Mouse (Mus musculus): ENCODE results near the gene Ccnt2. TPM values are rescaled to one million over a fixed set of nuclear protein-coding genes. Genes with fewer than 3 reads are reported as not detected.

The Ccnt2 gene
- polyA plus RNA-seq, 1 experiment from 2014 or later: 124 TPM

DNA sequence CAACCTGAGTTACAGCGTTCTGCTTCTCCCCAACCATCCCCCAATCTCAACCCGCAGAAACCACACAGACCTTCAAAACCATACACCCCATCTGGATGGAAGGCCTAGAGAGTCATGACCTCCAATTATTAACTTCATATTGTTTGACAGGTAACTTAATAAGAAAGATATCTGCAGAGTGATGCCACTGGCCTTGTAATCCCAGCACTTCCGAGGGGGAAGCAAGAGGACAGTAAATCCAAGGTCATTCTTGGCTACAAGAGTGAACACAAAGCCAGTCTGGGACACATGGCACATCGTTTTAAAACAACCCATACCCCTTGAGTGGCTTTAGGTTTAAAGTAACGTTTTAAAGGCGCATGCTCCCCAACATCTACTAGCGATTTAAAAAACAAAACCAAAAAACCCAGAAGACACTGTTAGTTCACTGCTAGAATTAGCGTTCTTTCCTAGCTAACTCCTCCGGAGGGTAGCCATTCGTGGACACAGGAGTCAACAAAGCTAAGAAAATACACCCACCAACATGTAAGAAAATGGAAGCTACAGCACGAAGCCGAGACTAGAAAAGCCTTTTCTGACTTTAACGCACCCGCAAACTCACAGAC, 664 bp upstream of the Ccnt2 start:
- 2% methylated on average over 14 of the region's 14 CpGs for WGBS
- Histone ChIP-seq H3K27me3 (no peaks in the 10 kb centered on the region), H3K4me3 (peak overlapping the region; percentile 92), H3K4me1 (replicated peaks) (peaks cover 35% of the 10 kb centered on the region), H3K36me3 (no peaks in the 10 kb centered on the region), H3K9ac (peak overlapping the region; percentile 67), H3K4me2 (peak overlapping the region; percentile 69), H3K27ac (peak overlapping the region; percentile 84), H3K9me3 (no peaks in the 10 kb centered on the region)
- ATAC-seq (ENCODE audit: low FRiP score): peak; percentile 62

DNA sequence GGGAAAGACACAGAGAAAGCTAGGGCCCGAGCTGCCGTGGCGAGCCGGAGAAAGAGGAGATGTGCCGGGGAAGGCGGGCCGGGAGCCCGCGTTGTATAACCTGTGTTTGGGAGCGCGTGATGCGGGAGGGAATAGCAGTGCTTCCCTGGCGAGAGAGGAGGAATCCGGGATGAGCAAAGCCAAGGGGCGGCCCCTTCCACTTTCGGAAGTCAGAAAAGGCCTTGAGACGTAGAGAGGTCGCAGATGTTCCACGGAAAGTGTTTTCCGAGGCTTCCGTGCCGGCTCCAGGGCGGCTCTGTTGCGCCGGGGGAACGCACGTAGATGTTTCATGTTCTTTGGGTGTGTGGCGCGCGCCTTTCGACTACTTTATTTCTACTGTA, 527 bp downstream of the Ccnt2 start:
- Histone ChIP-seq H3K4me1 (replicated peaks) (peaks cover 45% of the 10 kb centered on the region), H3K27ac (peak overlapping the region; percentile 95), H3K4me3 (peak overlapping the region; percentile 92), H3K36me3 (0 out of 2 replicates have a peak, but pooled peaks cover 3% of the 10 kb centered on the region), H3K9ac (peak overlapping the region; percentile 91), H3K9me3 (no peaks in the 10 kb centered on the region), H3K27me3 (no peaks in the 10 kb centered on the region), H3K4me2 (peak overlapping the region; percentile 84)
- WGBS: under 1% methylated on average over 31 of the region's 31 CpGs
- ATAC-seq (ENCODE audit: low FRiP score): no peak; the same call in 1 of the 2 replicates

DNA sequence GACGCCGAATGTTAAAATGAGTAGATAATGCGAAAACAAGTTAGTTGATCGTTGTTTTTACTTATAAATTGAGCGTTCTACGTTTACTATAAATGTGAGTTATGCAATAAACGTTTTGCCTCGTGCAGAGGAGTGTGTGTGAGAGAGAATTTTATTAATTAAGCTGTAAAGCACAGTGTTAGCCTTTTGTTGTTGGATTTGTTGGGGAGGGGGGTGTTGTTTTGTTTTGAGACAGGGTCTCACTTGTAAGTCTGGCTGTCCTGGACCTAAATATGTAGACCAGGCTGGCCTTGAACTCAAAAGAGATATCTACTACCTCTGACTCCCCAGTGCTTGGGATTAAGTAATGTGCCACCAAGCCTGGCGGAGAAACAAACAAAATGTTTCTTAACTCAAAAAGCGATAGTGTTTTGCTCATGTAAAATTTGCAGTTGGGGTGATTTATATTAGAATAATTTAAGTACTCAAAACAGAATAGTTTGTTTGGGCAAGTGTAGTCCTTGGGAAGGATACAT, 1.3 kb downstream of the Ccnt2 start:
- peak overlapping the region; percentile 91 for H3K9ac ChIP-seq
- peak overlapping the region; percentile 84 for H3K4me2 ChIP-seq
- WGBS: 12% methylated on average over 10 of the region's 10 CpGs
- ATAC-seq (ENCODE audit: low FRiP score): no peak
- peak overlapping the region; percentile 92 for H3K4me3 ChIP-seq
- no peaks in the 10 kb centered on the region for H3K27me3 ChIP-seq
- no peaks in the 10 kb centered on the region for H3K9me3 ChIP-seq
- peaks cover 52% of the 10 kb centered on the region for H3K4me1 ChIP-seq (replicated peaks)
- H3K27ac ChIP-seq: no peak overlapping the region
- 0 out of 2 replicates have a peak, but pooled peaks cover 3% of the 10 kb centered on the region for H3K36me3 ChIP-seq

DNA sequence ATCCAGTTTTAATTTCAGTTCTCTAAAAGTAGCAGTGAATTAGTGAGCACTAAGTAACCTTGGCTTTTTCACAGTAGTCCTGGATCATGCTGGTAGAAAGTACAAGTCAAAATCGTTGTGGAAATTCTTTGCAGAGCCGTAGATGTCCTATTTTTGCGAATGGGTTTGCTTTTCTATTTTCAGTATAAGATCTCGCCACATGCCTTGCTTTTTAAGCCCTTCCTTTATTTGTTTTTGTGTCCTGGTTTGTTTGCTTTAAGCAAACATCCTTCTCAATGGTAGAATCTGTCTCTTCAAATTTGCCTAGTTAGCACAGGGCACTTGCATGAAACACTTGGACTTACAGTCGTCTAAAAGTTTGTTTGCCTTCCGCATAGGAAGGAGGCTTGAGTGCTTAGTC, 2.3 kb downstream of the Ccnt2 start:
- Histone ChIP-seq H3K9me3 (no peaks in the 10 kb centered on the region), H3K36me3 (0 out of 2 replicates have a peak, but pooled peaks cover 3% of the 10 kb centered on the region), H3K4me3 (peak overlapping the region; percentile 0; the same call in 1 of the 2 replicates), H3K9ac (no peak overlapping the region), H3K27me3 (no peaks in the 10 kb centered on the region), H3K27ac (no peak overlapping the region), H3K4me1 (replicated peaks) (peaks cover 59% of the 10 kb centered on the region), H3K4me2 (peak overlapping the region; percentile 84)
- 78% methylated on average over 6 of the region's 6 CpGs for WGBS
- no peak for ATAC-seq (ENCODE audit: low FRiP score)

DNA sequence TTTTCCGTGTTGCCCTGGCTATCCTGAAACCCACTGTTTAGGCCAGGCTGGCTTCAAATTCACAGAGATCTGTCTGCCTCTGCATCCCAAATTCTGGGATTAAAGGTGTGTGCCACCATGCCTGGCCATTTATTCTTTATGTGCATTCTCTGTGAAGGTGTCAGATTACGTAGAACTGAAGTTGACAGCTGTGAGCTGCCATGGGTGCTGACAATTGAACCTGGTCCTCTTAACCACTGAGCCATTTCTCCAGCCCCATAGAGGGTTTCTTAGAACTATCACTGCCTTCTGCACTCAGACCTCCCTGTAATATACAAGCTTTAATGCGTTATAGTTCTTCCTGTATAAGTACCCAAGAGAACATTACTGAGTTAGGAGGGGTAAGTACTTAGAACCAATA, 4.6 kb downstream of the Ccnt2 start:
- 0 out of 2 replicates have a peak, but pooled peaks cover 3% of the 10 kb centered on the region for H3K36me3 ChIP-seq
- WGBS: 89% methylated on average over 3 of the region's 3 CpGs
- H3K4me2 ChIP-seq: no peak overlapping the region
- H3K27me3 ChIP-seq: no peaks in the 10 kb centered on the region
- H3K9ac ChIP-seq: no peak overlapping the region
- ATAC-seq (ENCODE audit: low FRiP score): no peak
- H3K9me3 ChIP-seq: no peaks in the 10 kb centered on the region
- H3K27ac ChIP-seq: no peak overlapping the region
- H3K4me1 ChIP-seq (replicated peaks): peaks cover 69% of the 10 kb centered on the region
- no peak overlapping the region for H3K4me3 ChIP-seq

DNA sequence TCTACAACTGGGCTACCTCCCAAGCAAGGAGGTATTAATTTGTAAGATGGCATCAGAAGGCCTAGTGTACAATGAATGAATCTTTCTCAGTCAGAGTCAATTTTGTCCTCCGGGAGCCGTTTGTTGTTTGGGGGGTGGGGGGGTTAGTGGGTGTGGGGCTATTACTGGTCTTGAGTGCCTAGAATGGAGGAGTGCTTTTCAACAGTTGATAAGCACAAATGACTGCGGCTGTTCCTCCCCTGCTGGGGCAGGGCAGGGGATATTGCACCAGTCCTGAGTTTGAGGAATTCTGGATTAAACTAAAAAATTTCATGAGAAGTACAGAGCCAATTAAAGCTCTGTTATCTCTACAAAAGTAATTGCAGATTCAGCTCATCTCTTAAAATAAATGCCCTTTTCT, 6.2 kb downstream of the Ccnt2 start:
- Histone ChIP-seq H3K9me3 (no peaks in the 10 kb centered on the region), H3K4me2 (no peak overlapping the region), H3K4me3 (no peak overlapping the region), H3K36me3 (0 out of 2 replicates have a peak, but pooled peaks cover 3% of the 10 kb centered on the region), H3K27me3 (no peaks in the 10 kb centered on the region), H3K9ac (no peak overlapping the region), H3K27ac (no peak overlapping the region), H3K4me1 (replicated peaks) (peaks cover 69% of the 10 kb centered on the region)
- ATAC-seq (ENCODE audit: low FRiP score): no peak
- WGBS: 34% methylated on average over 3 of the region's 3 CpGs

DNA sequence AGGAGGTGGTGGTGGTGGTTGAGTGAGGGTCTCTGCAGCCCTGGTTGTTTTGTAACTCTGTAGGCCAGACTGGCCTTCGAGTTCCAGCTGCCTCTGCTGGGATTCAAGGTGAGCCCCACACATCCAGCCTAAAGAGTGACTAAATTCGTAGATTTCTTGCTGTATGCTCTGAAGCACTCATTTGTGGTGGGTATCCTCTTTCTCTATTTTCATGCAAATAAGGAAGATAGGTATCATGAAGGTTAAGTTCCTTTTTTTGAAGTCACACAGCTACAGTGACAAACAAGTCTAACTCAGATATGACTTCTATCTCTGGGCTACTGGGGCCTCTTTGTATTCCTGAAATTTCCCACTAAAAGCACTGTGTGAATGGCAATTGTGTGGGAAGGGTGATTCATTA, 6.9 kb downstream of the Ccnt2 start:
- H3K9ac ChIP-seq: no peak overlapping the region
- no peak for ATAC-seq (ENCODE audit: low FRiP score)
- 70% methylated on average over 2 of the region's 2 CpGs for WGBS

DNA sequence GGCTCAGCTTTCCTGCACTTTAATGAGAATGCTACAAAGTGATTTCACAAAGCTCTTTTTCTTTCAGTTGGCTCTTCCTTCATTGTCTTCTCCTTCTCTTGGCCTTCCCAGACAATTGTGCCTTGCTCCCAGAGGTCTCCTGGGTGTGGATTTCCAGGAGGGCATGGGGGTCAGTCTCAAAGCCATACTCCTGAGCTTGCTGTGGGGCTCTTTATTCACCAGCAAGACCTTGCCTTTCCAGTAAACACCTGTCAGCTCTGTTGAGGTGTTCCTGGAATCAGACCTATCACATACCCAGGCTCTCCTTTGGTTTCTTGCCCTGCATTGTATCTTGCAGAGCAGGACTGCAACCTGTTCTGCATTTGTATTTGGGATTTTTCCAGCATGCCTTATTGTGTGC, 9.9 kb downstream of the Ccnt2 start:
- H3K4me2 ChIP-seq: no peak overlapping the region
- H3K27me3 ChIP-seq: no peaks in the 10 kb centered on the region
- H3K4me3 ChIP-seq: no peak overlapping the region
- H3K4me1 ChIP-seq (replicated peaks): peaks cover 45% of the 10 kb centered on the region
- H3K9me3 ChIP-seq: no peaks in the 10 kb centered on the region
- no peak overlapping the region for H3K9ac ChIP-seq
- H3K27ac ChIP-seq: no peak overlapping the region
- no peaks in the 10 kb centered on the region for H3K36me3 ChIP-seq
- ATAC-seq (ENCODE audit: low FRiP score): no peak

More for the DNA sequence above, 6.9 kb downstream of the Ccnt2 start:
- no peaks in the 10 kb centered on the region for H3K9me3 ChIP-seq
- no peak overlapping the region for H3K27ac ChIP-seq
- H3K27me3 ChIP-seq: no peaks in the 10 kb centered on the region
- no peak overlapping the region for H3K4me3 ChIP-seq
- 0 out of 2 replicates have a peak, but pooled peaks cover 3% of the 10 kb centered on the region for H3K36me3 ChIP-seq
- no peak overlapping the region for H3K4me2 ChIP-seq
- peaks cover 67% of the 10 kb centered on the region for H3K4me1 ChIP-seq (replicated peaks)

DNA sequence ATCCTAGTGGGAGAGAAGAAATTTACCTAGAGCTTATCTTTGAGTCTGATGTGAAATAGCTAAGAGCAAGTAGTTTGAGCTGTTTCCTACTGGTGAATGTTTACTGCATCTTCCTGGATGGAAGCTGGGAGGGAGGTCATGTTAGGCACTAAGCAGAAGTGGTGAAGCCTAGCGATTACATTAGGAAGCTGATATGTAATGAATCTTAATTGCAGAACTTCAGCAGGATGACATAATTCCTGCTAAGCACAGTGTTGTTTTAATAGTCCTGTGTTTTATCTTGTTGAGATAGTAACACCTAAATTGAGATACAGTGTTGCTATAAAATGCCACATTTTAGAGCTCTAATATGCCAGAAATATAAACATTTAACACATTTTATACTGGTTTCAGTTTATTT, 11.9 kb downstream of the Ccnt2 start:
- Histone ChIP-seq H3K27ac (no peak overlapping the region), H3K9me3 (no peaks in the 10 kb centered on the region), H3K4me3 (no peak overlapping the region), H3K4me1 (replicated peaks) (peaks cover 28% of the 10 kb centered on the region), H3K27me3 (no peaks in the 10 kb centered on the region), H3K36me3 (no peaks in the 10 kb centered on the region), H3K4me2 (no peak overlapping the region), H3K9ac (no peak overlapping the region)
- 69% methylated on average over 1 of the region's 1 CpGs for WGBS
- ATAC-seq (ENCODE audit: low FRiP score): no peak

DNA sequence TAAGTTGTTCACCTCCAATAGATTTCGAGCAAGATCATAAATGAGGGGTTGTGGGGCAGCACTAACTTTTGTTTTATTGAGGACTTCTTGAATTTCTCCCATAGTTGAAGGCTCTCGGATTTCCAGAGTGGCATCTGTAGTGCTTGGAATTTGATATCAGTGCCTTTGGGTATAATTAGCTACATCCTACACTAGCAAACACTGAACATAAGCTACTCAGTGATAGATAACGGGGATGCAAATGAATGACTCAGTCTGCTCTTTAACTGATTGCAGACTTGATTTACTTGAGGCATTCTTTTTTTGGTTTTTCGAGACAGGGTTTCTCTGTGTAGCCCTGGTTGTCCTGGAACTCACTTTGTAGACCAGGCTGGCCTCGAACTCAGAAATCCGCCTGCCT, 15.0 kb downstream of the Ccnt2 start:
- ATAC-seq (ENCODE audit: low FRiP score): no peak
- Histone ChIP-seq H3K36me3 (peaks cover 10% of the 10 kb centered on the region), H3K4me1 (replicated peaks) (0 out of 2 replicates have a peak, but pooled peaks cover 2% of the 10 kb centered on the region), H3K27ac (no peak overlapping the region), H3K9ac (no peak overlapping the region), H3K9me3 (no peaks in the 10 kb centered on the region), H3K4me2 (no peak overlapping the region), H3K27me3 (no peaks in the 10 kb centered on the region), H3K4me3 (no peak overlapping the region)
- WGBS: 86% methylated on average over 6 of the region's 6 CpGs

DNA sequence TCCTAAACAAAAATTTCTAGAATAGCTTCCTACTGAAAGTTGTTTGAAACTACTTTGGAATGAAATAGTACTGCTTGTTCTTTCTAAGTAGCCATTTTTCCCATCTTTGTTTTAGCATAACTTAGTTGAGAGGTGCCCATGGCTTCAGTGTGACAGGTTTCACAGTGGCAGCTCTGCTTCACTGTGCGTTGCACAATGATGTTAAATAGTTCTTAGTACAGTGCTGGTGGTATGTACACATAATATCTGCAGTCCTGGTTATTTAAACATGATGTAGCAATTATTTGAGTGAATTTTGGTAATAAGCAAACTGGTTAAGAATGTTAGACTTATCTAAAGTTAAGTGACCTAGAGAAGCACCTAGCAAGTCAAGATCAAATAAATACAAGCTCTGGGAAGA, 19.5 kb downstream of the Ccnt2 start:
- Histone ChIP-seq H3K27me3 (no peaks in the 10 kb centered on the region), H3K36me3 (peaks cover 21% of the 10 kb centered on the region), H3K4me2 (no peak overlapping the region), H3K4me1 (replicated peaks) (no peaks in the 10 kb centered on the region), H3K27ac (no peak overlapping the region), H3K9ac (no peak overlapping the region), H3K4me3 (no peak overlapping the region), H3K9me3 (no peaks in the 10 kb centered on the region)
- 94% methylated on average over 1 of the region's 1 CpGs for WGBS
- ATAC-seq (ENCODE audit: low FRiP score): no peak

DNA sequence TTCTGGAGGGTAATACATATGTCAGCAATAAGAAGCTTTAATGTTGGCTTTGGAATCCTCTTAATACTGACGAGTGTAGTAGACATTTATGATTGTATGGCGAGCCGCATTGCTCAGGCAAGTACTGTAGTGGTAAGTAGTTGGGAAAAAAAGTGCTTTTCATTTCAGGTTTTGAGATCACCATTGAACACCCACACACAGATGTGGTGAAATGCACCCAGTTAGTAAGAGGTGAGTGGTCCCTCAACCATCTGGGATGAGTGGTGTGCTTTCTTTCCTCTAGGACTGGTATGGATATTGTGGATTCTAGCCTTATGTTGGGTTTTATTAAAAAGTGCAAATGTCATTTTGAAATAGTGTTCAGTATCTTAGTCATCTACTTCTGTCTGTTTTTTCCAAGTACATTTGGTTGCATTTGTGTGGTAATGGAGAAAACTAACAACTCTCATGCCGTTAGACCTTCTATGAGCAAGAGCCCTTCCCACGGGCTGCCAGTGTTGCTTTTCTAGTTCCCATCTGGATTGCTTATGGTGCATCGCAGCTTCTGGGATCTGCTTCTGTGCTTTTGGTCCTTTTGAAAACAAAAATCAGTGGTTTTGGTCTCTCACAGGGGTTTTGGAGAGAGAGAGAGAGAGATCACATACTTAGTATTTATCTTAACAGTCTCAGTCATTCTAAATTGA, 21.3 kb downstream of the Ccnt2 start:
- H3K9ac ChIP-seq: no peak overlapping the region
- H3K9me3 ChIP-seq: no peaks in the 10 kb centered on the region
- no peak overlapping the region for H3K4me3 ChIP-seq
- no peak overlapping the region for H3K27ac ChIP-seq
- no peak overlapping the region for H3K4me2 ChIP-seq
- H3K36me3 ChIP-seq: peaks cover 30% of the 10 kb centered on the region
- WGBS: 93% methylated on average over 6 of the region's 6 CpGs
- ATAC-seq (ENCODE audit: low FRiP score): no peak
- no peaks in the 10 kb centered on the region for H3K27me3 ChIP-seq
- H3K4me1 ChIP-seq (replicated peaks): no peaks in the 10 kb centered on the region

DNA sequence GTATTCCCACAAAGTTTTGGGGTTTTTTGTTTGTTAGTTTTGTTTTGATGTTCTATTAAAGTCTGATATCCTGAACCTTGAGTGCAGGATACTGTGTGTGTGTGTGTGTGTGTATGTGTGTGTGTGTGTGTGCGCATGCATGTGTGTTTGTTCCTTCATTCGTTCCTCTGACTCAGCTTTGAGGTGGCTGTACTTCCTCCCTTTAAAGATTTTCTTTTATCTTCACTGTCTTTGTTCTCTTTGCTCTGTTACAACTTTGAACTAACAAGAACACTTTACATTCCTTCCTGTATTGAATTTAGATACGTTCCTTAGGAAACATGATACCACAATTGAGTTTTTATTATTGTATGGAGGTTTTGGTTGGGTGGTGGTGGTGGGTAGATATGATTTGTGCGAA, 22.4 kb downstream of the Ccnt2 start:
- Histone ChIP-seq H3K9me3 (no peaks in the 10 kb centered on the region), H3K36me3 (peaks cover 30% of the 10 kb centered on the region), H3K27ac (no peak overlapping the region), H3K4me2 (no peak overlapping the region), H3K4me1 (replicated peaks) (no peaks in the 10 kb centered on the region), H3K4me3 (no peak overlapping the region), H3K9ac (no peak overlapping the region), H3K27me3 (no peaks in the 10 kb centered on the region)
- no peak for ATAC-seq (ENCODE audit: low FRiP score)
- 82% methylated on average over 4 of the region's 4 CpGs for WGBS
